Mouse (Mus musculus) embryonic fibroblast, embryonic 13.5 days (primary cell): ENCODE data around the gene Rps8. TPM values are rescaled to one million over a fixed set of nuclear protein-coding genes. Genes with fewer than 3 reads are reported as not detected.

Experiments
- H3K27ac ChIP-seq: 2 replicates; pipeline ENCODE4 v1.5.1; 2012; ENCODE audit warnings: low read length, control low read depth, inconsistent platforms; ENCODE audit not compliant: insufficient read depth
- H3K4me1 ChIP-seq: 2 replicates; pipeline ENCODE4 v1.6.1; 2011; ENCODE audit warnings: low read length; ENCODE audit not compliant: control insufficient read depth, insufficient read depth
- H3K4me3 ChIP-seq: 2 replicates; pipeline ENCODE4 v1.5.1; 2011; ENCODE audit warnings: mild to moderate bottlenecking, control low read depth, low read length; ENCODE audit not compliant: insufficient read depth
- CTCF ChIP-seq: IDR thresholded peaks from 2 replicates; pipeline ENCODE4 v1.5.1; 2011; ENCODE audit warnings: mild to moderate bottlenecking, control low read depth, low read length, moderate library complexity, borderline replicate concordance; ENCODE audit not compliant: insufficient read depth
- POLR2A ChIP-seq: IDR thresholded peaks from 2 replicates; pipeline ENCODE4 v1.6.1; 2011; ENCODE audit warnings: low read depth, mild to moderate bottlenecking, control low read depth, low read length, moderate library complexity
- polyA plus RNA-seq: library from polyadenylated mRNA; stranded (reverse); fragments of >200 nt; gene quantifications from 2 replicates; pipeline ENCODE4 v1.2.4, GENCODE M21; 2011; ENCODE audit warnings: low read depth; ENCODE audit not compliant: missing spikeins, insufficient read length

The Rps8 gene
- polyA plus RNA-seq, 1 experiment: 2,108 TPM

DNA sequence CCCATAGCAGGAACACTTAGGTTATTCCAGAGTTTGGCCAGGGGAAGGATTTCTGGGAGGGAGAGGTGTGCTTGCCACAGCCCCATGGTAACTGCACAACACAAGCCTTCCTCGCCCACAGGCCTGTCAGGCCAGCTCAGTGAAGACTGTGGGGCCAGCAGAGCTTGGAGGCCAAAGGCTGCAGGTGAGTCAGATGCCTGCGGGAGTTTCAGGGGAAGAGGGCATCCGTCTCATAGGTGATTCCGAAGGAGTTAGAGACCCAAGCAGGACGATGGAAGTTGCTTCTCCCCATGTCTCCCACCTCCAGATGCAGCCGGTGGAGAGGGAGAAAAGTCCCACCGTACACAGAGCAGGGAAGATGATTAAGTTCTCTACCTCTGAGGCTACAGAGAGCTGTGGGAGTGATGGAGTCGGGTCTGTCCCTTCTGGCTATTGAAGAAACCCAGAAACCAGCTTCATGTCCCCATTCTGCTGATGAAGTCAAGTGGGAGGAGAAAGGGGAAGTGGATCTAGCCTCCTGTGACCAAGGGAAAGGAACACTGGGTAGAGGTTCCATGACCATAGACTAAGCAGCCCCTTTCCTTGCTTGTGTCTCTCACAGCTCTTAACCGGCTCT lies 29.3 kb downstream of the Rps8 start, which contains the start of gene Tctex1d4:
Gene Tctex1d4, plus strand, starts transcription at position 120 of the 616 bp plus-strand sequence.
- TF ChIP-seq CTCF (no peak), POLR2A (no peak)
- Histone ChIP-seq H3K4me3 (no peak within 1 kb of the TSS), H3K4me1 (peaks cover 20% of the 10 kb centered on the region), H3K27ac (peak within 1 kb of the TSS; percentile 100)

DNA sequence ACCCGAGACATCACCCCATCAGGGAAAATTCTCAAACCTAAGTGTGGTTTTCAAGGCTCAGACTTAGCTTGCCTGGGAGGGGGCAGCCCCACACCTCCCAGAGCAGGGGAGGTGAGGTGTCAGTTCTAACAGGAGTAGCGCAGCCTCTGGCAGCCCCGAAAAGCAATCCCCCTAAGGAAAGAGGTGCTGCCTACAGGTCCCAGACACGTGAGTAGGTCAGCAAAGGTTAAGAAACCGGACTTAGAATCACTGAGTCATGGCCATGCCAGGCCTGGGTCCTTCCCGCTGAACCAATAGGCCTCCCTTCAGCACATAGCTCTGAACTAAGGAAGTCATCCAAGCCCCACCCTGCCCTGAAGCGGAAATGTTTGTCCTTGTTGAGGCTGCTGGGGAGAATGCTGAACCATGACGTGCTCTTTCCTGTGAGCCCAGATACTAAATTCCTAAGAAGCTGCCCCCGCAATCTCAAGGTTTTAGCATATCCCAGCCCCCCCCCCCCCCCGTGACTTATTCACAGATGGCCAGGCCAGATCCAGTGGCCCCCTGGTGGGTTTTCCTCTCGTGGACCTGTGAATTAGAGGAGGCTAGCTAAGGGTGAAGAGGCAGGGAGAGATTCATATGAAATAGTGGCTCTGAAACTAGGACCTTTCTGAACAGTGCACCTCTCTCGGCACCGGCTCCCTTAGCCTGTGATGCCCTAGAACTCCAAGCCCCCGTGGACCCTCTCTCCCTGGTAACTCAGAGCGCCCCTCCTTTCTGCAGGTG lies 30.0 kb downstream of the Rps8 start:
- Histone ChIP-seq H3K4me1 (peaks cover 14% of the 10 kb centered on the region), H3K27ac (peak overlapping the region; percentile 100), H3K4me3 (no peak overlapping the region)
- TF ChIP-seq CTCF (no peak), POLR2A (peak; percentile 40; the same call in 1 of the 2 replicates)

DNA sequence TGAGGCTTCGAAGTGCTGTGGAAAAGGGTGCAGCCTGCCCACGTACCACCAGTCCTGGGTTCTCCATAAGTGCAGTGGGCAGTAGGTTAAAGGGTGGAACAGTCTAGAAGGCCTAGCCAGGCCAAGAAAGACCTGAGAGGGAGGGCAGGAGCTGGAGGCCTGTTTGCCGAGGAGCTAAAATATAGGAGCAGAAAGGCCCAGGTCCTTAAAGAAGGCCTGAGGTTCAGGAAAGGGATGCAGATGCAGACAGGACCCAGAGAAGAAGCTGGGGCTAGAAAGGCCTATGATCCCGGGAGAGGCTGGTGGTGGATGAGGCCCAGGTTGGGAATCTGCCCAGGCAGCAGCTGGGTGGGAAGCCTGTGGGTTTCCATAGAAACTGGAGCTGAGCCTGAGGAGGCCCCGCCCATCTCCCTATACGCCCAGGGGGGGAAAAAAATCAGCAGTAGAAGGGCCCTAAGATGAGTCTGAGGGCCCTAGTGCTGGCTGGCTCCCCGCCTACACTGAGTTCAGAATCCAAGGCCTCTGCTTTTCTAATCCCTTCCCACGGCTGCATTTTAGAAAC lies 30.6 kb downstream of the Rps8 start, which contains the start of gene Btbd19:
Gene Btbd19, minus strand, starts transcription at position 378 of the 562 bp plus-strand sequence.
- Histone ChIP-seq H3K4me3 (peak within 1 kb of the TSS; percentile 28), H3K27ac (peak within 1 kb of the TSS; percentile 100), H3K4me1 (peaks cover 14% of the 10 kb centered on the region)
- no peak for TF ChIP-seq CTCF
- TF ChIP-seq POLR2A: peak; percentile 53; the same call in 1 of the 2 replicates

DNA sequence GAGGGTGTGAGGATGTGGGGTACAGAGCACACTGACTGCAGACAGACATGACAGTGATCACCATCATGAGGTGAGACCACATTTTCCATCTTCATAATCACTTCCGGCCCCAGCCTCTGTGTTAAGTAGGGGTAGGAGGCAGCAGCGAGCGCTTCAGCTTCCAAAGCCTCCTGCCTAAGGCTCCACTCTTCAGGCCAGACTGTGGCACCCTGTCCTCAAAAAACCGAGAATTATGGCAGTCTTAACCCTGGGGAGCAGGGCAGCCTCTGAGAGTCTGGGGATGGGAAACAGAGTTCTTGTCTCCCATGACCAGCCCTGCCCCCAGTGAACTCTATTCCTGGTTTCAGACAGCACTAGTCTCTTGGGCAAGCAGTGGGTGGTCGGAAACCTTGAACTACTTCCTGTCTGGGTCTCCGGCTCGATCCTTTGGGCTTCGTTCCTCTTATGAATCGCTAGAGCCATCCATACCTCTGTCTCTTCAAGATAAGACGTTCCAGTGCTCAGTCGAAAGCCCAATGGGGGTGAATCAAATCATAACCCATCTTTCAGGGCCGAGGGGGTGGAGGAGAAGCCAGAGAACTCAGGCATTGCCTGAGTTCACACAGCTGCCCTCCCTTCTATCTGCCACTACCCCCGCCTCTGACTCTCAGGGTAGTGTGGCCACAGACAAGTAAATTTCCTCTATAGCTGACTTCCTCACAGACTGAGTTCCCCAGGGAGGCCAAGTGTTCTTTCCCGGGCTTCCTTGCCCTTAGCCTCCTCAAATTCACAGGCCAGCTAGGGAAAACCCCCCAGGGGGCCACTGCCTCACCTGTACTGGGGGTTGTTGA lies 31.3 kb downstream of the Rps8 start:
- TF ChIP-seq POLR2A (no peak), CTCF (no peak)
- peak overlapping the region; percentile 28 for H3K4me3 ChIP-seq

DNA sequence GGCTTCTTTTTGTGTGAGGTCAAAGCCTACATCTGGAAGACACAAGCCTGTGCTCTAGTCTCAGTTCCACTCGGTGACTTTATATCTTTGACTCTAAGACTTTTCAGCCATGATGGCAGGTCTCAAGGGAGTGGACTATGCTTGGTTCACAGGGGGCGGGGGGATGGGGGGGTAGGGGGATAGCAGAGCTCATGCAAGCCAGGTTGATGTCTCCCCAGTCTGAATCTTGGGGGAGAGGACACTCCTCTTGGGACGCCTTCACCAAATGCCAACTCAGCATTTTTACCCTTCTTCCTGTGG lies 31.9 kb downstream of the Rps8 start:
- Histone ChIP-seq H3K27ac (peak overlapping the region; percentile 100; the same call in 1 of the 2 replicates), H3K4me3 (no peak overlapping the region), H3K4me1 (peaks cover 14% of the 10 kb centered on the region)
- TF ChIP-seq POLR2A (no peak), CTCF (no peak)

More for the DNA sequence above, 31.3 kb downstream of the Rps8 start:
- Histone ChIP-seq H3K27ac (peak overlapping the region; percentile 100), H3K4me1 (peaks cover 14% of the 10 kb centered on the region)

DNA sequence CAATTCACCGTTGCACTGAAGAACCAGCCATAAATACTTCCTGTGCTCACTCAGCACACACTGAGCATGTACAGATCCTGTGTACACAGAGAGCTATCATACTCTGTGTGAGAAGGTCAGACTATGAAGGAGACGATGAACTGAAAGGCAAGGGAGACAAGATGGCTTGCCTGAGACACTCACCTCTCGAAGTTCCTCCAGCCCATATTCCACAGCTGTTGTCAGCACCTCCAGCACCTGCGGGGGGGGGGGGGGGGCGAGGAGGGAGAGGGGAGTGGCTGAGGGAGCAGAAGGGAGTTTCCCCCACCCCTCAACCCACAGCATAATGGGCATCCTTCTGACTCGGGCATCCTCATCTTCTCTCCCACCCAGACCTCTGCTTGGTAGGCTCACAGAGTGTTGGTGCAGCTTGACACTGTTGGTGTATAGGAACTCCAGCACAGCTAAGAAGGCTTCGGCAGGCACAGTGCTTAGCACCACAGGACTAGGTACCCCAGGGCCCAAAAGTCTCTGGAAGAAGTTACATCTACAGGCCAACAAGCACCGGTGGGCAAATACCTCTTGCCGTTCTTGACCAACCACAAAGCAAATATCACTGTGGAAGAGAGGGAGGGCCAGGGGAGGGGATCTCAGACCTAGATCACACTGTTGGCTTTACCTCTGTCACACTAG lies 32.4 kb downstream of the Rps8 start:
- TF ChIP-seq POLR2A (no peak; the same call in 1 of the 2 replicates), CTCF (no peak)
- no peak overlapping the region for H3K27ac ChIP-seq
- peaks cover 14% of the 10 kb centered on the region for H3K4me1 ChIP-seq
- no peak overlapping the region for H3K4me3 ChIP-seq

DNA sequence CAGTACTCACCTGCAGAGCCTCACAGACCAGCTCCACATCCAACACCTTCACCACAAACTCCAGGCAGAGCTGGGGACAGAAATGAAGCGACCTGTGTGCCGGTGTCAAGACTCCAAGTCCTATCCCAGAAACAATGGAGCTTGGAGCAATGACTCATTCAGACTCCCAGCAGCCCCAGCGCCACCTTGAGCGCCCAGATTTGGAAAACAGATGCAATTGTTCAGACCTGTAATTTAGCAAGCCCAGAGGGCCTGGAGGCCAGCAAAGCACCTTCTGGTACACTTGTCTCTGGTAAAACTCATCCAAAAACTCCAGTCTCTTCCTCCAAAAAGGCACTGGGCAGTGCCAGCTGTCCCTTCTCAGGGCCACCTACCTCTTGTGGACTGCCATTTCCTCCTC lies 33.8 kb downstream of the Rps8 start:
- Histone ChIP-seq H3K4me3 (no peak overlapping the region), H3K27ac (no peak overlapping the region), H3K4me1 (peaks cover 14% of the 10 kb centered on the region)
- TF ChIP-seq CTCF (no peak), POLR2A (no peak)

DNA sequence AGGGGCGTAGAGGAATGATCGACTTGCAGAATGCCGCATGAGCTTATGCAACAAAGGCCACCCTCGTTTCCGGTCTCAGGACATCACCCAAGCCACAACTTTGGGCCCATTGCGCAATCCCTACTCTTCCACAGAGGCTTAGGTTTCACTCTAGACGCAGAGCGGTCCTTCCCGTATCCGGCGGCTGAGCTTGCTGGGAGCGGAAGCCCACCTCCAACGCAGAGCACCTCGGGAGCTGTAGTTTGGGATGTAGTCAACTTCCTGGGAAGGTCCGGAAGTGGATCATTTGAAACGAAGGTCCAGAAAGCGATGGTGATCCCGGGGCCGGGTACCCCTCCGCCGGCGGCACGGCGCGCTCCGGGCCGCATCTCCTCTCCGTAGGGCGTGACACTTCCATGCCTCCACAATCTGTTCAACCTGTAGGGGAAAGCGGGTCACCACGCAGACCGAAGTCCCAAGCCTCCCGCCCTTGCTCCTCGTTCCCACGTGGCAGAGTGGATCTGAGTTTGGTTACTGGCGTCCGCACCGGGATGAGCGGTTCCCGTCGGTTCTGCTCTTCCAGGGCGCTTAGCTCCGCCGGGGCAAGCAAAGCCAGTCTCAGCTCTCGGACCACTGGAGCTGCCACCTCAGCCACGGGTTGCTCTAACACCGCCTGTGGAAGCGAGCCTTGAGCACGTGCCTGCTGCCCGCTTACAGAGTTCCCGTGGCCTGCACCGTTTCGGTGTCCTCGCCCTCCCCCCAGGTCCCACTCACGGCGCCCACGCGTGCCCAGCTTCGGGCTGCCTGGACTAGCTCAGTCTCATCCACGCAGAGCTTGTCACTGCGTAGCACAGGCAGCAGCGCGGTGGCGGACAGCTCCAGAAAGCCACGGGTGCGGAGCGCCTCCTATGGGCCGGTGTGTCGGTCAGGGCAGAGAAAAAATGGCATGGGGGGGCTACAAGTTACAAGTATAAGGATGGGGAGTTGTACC lies 35.3 kb downstream of the Rps8 start:
- H3K27ac ChIP-seq: peak overlapping the region; percentile 78
- TF ChIP-seq CTCF (peak; percentile 84), POLR2A (peak; percentile 70)
- peak overlapping the region; percentile 45 for H3K4me3 ChIP-seq
- peaks cover 3% of the 10 kb centered on the region; the same call in 1 of the 2 replicates for H3K4me1 ChIP-seq
